Mouse (Mus musculus) kidney, adult 2 months (tissue): ENCODE results near the gene Icmt.

Source experiments
- CTCF ChIP-seq: fragments of 200-500 bp; conservative IDR thresholded peaks from 2 replicates; pipeline ENCODE4 v1.5.1; 2011; ENCODE audit warnings: low read depth, mild to moderate bottlenecking, control low read depth, low read length, moderate library complexity, mixed read lengths; ENCODE audit not compliant: insufficient read depth, insufficient read length
- POLR2A ChIP-seq: fragments of 200-500 bp; IDR thresholded peaks from one replicate; pipeline ENCODE4 v1.6.1; 2011; ENCODE audit warnings: low read depth, low read length, control low read depth

DNA sequence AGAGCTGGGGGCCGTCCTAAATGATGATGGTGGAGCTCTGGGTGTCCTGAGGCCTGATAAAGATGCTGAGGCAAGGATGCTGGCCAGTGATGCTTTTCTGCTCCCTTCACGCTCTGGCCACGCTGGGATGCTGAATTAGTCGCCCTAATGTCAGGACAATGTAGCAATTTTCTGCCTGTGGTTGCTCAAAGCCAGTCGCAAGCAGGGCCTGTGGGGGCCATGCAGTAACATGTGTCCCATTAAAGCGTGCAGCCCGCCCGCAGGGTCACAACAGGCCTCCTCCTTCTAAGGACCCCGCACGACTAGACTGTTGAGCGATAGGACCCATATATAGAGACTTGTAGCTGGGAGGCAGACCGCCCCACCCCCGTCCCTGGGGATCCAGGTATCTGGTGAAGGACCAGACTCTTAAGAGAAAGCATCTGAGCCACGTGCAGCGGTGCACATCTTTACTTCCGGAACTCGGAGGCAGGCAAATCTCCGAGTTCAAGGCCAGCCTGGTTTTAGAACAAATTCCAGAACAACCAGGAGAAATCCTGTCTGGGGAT is 8.6 kb upstream of the Icmt start:
- TF ChIP-seq CTCF (no peak), POLR2A (no peak)
